Mouse (Mus musculus): ENCODE measurements around the gene Ackr1. TPM values are rescaled to one million over a fixed set of nuclear protein-coding genes. Genes with fewer than 3 reads are reported as not detected.
A peak's percentile ranks its signal among the peaks of the same experiment; 100 is the strongest.

Ackr1 gene
- polyA plus RNA-seq, 1 experiment from 2014 or later = 69.3 TPM

- H3K4me3 ChIP-seq (ENCODE audit: low read depth, low read length) = no peak overlapping the region
- H3K27ac ChIP-seq (ENCODE audit: low read length) = no peak overlapping the region
- H3K36me3 ChIP-seq (ENCODE audit: control insufficient read depth, insufficient read depth) = no peaks in the 10 kb centered on the region
- H3K9me3 ChIP-seq (replicated peaks; ENCODE audit: control insufficient read depth, low read length) = no peaks in the 10 kb centered on the region
- no peak for ATAC-seq (ENCODE audit: low read depth)
- no peak overlapping the region for H3K4me2 ChIP-seq (ENCODE audit: low read depth, low read length)
- 86% methylated on average over 10 of the region's 10 CpGs for WGBS (ENCODE audit: insufficient replicate concordance)
- peaks cover 36% of the 10 kb centered on the region for H3K4me1 ChIP-seq (ENCODE audit: control insufficient read depth, low read depth, low read length)
- no peak overlapping the region for H3K9ac ChIP-seq (ENCODE audit: low read depth, low read length)
- no peaks in the 10 kb centered on the region for H3K27me3 ChIP-seq (ENCODE audit: control insufficient read depth, insufficient read depth, low read depth, low read length)
Observed at GRCm38 (mm10) chr1:173337008-173337407, 3.5 kb upstream of the Ackr1 start.

- H3K27me3 ChIP-seq (ENCODE audit: control insufficient read depth, insufficient read depth, low read depth, low read length) = no peaks in the 10 kb centered on the region
- peak overlapping the region; percentile 26; the same call in 1 of the 2 replicates for H3K9ac ChIP-seq (ENCODE audit: low read depth, low read length)
- H3K4me3 ChIP-seq (ENCODE audit: low read depth, low read length) = no peak overlapping the region
- no peaks in the 10 kb centered on the region for H3K9me3 ChIP-seq (replicated peaks; ENCODE audit: control insufficient read depth, low read length)
- no peak for ATAC-seq (ENCODE audit: low read depth)
- peak overlapping the region; percentile 60 for H3K4me2 ChIP-seq (ENCODE audit: low read depth, low read length)
- WGBS (ENCODE audit: insufficient replicate concordance) = 67% methylated on average over 11 of the region's 11 CpGs
- H3K36me3 ChIP-seq (ENCODE audit: control insufficient read depth, insufficient read depth) = no peaks in the 10 kb centered on the region
- H3K27ac ChIP-seq (ENCODE audit: low read length) = peak overlapping the region; percentile 99
- H3K4me1 ChIP-seq (ENCODE audit: control insufficient read depth, low read depth, low read length) = peaks cover 36% of the 10 kb centered on the region
Observed at GRCm38 (mm10) chr1:173335903-173336302, 2.4 kb upstream of the Ackr1 start.

- Histone ChIP-seq H3K4me3 (ENCODE audit: low read depth, low read length) (peak overlapping the region; percentile 75), H3K4me2 (ENCODE audit: low read depth, low read length) (peak overlapping the region; percentile 60), H3K9me3 (replicated peaks; ENCODE audit: control insufficient read depth, low read length) (no peaks in the 10 kb centered on the region), H3K27me3 (ENCODE audit: control insufficient read depth, insufficient read depth, low read depth, low read length) (no peaks in the 10 kb centered on the region), H3K36me3 (ENCODE audit: control insufficient read depth, insufficient read depth) (no peaks in the 10 kb centered on the region), H3K9ac (ENCODE audit: low read depth, low read length) (peak overlapping the region; percentile 80), H3K4me1 (ENCODE audit: control insufficient read depth, low read depth, low read length) (peaks cover 40% of the 10 kb centered on the region), H3K27ac (ENCODE audit: low read length) (peak overlapping the region; percentile 99)
- 72% methylated on average over 5 of the region's 5 CpGs for WGBS (ENCODE audit: insufficient replicate concordance)
- no peak for ATAC-seq (ENCODE audit: low read depth)
Observed at GRCm38 (mm10) chr1:173332418-173332817, 1.1 kb downstream of the Ackr1 start.

GRCm38 (mm10) chr1:173329743-173330142, 3.8 kb downstream of the Ackr1 start:
- peak overlapping the region; percentile 80 for H3K9ac ChIP-seq (ENCODE audit: low read depth, low read length)
- H3K27ac ChIP-seq (ENCODE audit: low read length) = peak overlapping the region; percentile 81
- 70% methylated on average over 5 of the region's 5 CpGs for WGBS (ENCODE audit: insufficient replicate concordance)
- no peaks in the 10 kb centered on the region for H3K27me3 ChIP-seq (ENCODE audit: control insufficient read depth, insufficient read depth, low read depth, low read length)
- ATAC-seq (ENCODE audit: low read depth) = no peak
- no peaks in the 10 kb centered on the region for H3K9me3 ChIP-seq (replicated peaks; ENCODE audit: control insufficient read depth, low read length)
- peak overlapping the region; percentile 75 for H3K4me3 ChIP-seq (ENCODE audit: low read depth, low read length)
- peak overlapping the region; percentile 60 for H3K4me2 ChIP-seq (ENCODE audit: low read depth, low read length)
- no peaks in the 10 kb centered on the region for H3K36me3 ChIP-seq (ENCODE audit: control insufficient read depth, insufficient read depth)
- peaks cover 39% of the 10 kb centered on the region for H3K4me1 ChIP-seq (ENCODE audit: control insufficient read depth, low read depth, low read length)

- H3K36me3 ChIP-seq (ENCODE audit: control insufficient read depth, insufficient read depth) = no peaks in the 10 kb centered on the region
- peak overlapping the region; percentile 80 for H3K9ac ChIP-seq (ENCODE audit: low read depth, low read length)
- peaks cover 34% of the 10 kb centered on the region for H3K4me1 ChIP-seq (ENCODE audit: control insufficient read depth, low read depth, low read length)
- peak; percentile 38 for ATAC-seq (ENCODE audit: low read depth)
- peak overlapping the region; percentile 81 for H3K27ac ChIP-seq (ENCODE audit: low read length)
- H3K9me3 ChIP-seq (replicated peaks; ENCODE audit: control insufficient read depth, low read length) = no peaks in the 10 kb centered on the region
- peak overlapping the region; percentile 75 for H3K4me3 ChIP-seq (ENCODE audit: low read depth, low read length)
- 6% methylated on average over 4 of the region's 4 CpGs for WGBS (ENCODE audit: insufficient replicate concordance)
- H3K4me2 ChIP-seq (ENCODE audit: low read depth, low read length) = peak overlapping the region; percentile 60
- no peaks in the 10 kb centered on the region for H3K27me3 ChIP-seq (ENCODE audit: control insufficient read depth, insufficient read depth, low read depth, low read length)
Observed at GRCm38 (mm10) chr1:173329185-173329584, 4.4 kb downstream of the Ackr1 start.

- Histone ChIP-seq H3K36me3 (ENCODE audit: control insufficient read depth, insufficient read depth) (no peaks in the 10 kb centered on the region), H3K9me3 (replicated peaks; ENCODE audit: control insufficient read depth, low read length) (no peaks in the 10 kb centered on the region), H3K27ac (ENCODE audit: low read length) (peak overlapping the region; percentile 6; the same call in 1 of the 2 replicates), H3K4me3 (ENCODE audit: low read depth, low read length) (peak overlapping the region; percentile 75), H3K9ac (ENCODE audit: low read depth, low read length) (peak overlapping the region; percentile 11), H3K4me2 (ENCODE audit: low read depth, low read length) (peak overlapping the region; percentile 60), H3K4me1 (ENCODE audit: control insufficient read depth, low read depth, low read length) (peaks cover 34% of the 10 kb centered on the region), H3K27me3 (ENCODE audit: control insufficient read depth, insufficient read depth, low read depth, low read length) (no peaks in the 10 kb centered on the region)
- WGBS (ENCODE audit: insufficient replicate concordance) = 74% methylated on average over 8 of the region's 8 CpGs
- ATAC-seq (ENCODE audit: low read depth) = no peak
Observed at GRCm38 (mm10) chr1:173328446-173328845, 5.1 kb downstream of the Ackr1 start.

GRCm38 (mm10) chr1:173326552-173326951, 7.0 kb downstream of the Ackr1 start:
- WGBS (ENCODE audit: insufficient replicate concordance) = 54% methylated on average over 1 of the region's 1 CpGs
- Histone ChIP-seq H3K9ac (ENCODE audit: low read depth, low read length) (no peak overlapping the region), H3K27me3 (ENCODE audit: control insufficient read depth, insufficient read depth, low read depth, low read length) (no peaks in the 10 kb centered on the region), H3K27ac (ENCODE audit: low read length) (no peak overlapping the region), H3K4me1 (ENCODE audit: control insufficient read depth, low read depth, low read length) (peaks cover 34% of the 10 kb centered on the region), H3K9me3 (replicated peaks; ENCODE audit: control insufficient read depth, low read length) (no peaks in the 10 kb centered on the region), H3K4me3 (ENCODE audit: low read depth, low read length) (no peak overlapping the region), H3K4me2 (ENCODE audit: low read depth, low read length) (no peak overlapping the region), H3K36me3 (ENCODE audit: control insufficient read depth, insufficient read depth) (no peaks in the 10 kb centered on the region)
- ATAC-seq (ENCODE audit: low read depth) = no peak

GRCm38 (mm10) chr1:173325395-173325794, 8.2 kb downstream of the Ackr1 start:
- H3K4me1 ChIP-seq (ENCODE audit: control insufficient read depth, low read depth, low read length) = peaks cover 34% of the 10 kb centered on the region
- no peaks in the 10 kb centered on the region for H3K27me3 ChIP-seq (ENCODE audit: control insufficient read depth, insufficient read depth, low read depth, low read length)
- H3K9ac ChIP-seq (ENCODE audit: low read depth, low read length) = peak overlapping the region; percentile 17; the same call in 1 of the 2 replicates
- WGBS (ENCODE audit: insufficient replicate concordance) = 79% methylated on average over 1 of the region's 1 CpGs
- H3K4me3 ChIP-seq (ENCODE audit: low read depth, low read length) = no peak overlapping the region
- H3K27ac ChIP-seq (ENCODE audit: low read length) = peak overlapping the region; percentile 55; the same call in 1 of the 2 replicates
- H3K9me3 ChIP-seq (replicated peaks; ENCODE audit: control insufficient read depth, low read length) = no peaks in the 10 kb centered on the region
- no peak overlapping the region for H3K4me2 ChIP-seq (ENCODE audit: low read depth, low read length)
- peak; percentile 28 for ATAC-seq (ENCODE audit: low read depth)
- no peaks in the 10 kb centered on the region for H3K36me3 ChIP-seq (ENCODE audit: control insufficient read depth, insufficient read depth)

- Histone ChIP-seq H3K27me3 (ENCODE audit: control insufficient read depth, insufficient read depth, low read depth, low read length) (no peaks in the 10 kb centered on the region), H3K9me3 (replicated peaks; ENCODE audit: control insufficient read depth, low read length) (no peaks in the 10 kb centered on the region), H3K27ac (ENCODE audit: low read length) (no peak overlapping the region), H3K4me2 (ENCODE audit: low read depth, low read length) (no peak overlapping the region), H3K4me1 (ENCODE audit: control insufficient read depth, low read depth, low read length) (peaks cover 32% of the 10 kb centered on the region), H3K4me3 (ENCODE audit: low read depth, low read length) (no peak overlapping the region), H3K9ac (ENCODE audit: low read depth, low read length) (no peak overlapping the region), H3K36me3 (ENCODE audit: control insufficient read depth, insufficient read depth) (no peaks in the 10 kb centered on the region)
- WGBS (ENCODE audit: insufficient replicate concordance) = 61% methylated on average over 4 of the region's 4 CpGs
- no peak for ATAC-seq (ENCODE audit: low read depth)
Observed at GRCm38 (mm10) chr1:173324961-173325360, 8.6 kb downstream of the Ackr1 start.
